Mouse (Mus musculus) embryonic fibroblast, embryonic 13.5 days (primary cell): ENCODE measurements around the gene Fastkd2.

Experiments
- CTCF ChIP-seq: IDR thresholded peaks from 2 replicates; pipeline ENCODE4 v1.5.1; 2011; ENCODE audit warnings: mild to moderate bottlenecking, control low read depth, low read length, moderate library complexity, borderline replicate concordance; ENCODE audit not compliant: insufficient read depth
- POLR2A ChIP-seq: IDR thresholded peaks from 2 replicates; pipeline ENCODE4 v1.6.1; 2011; ENCODE audit warnings: low read depth, mild to moderate bottlenecking, control low read depth, low read length, moderate library complexity

DNA sequence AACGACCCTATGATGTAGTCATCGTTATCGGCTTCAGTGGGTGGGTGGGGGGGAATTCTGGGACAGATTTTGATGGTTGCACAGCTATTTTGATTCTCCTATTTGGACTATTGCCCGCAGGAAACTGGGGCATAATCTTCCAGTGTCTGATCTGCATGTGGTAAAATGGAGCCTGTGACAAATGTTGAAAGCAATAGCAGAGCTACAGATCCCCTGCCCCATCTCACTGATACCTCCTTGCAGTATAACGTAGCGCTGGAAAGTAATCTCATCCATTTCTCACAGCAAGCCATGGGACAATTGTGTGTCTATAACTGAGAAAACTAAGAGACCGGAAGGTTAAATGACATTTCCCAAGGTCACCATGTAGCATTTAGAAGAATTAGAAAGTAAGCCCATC, 34.0 kb downstream of the Fastkd2 start:
- TF ChIP-seq CTCF (no peak), POLR2A (no peak)
